Mouse (Mus musculus) heart, embryonic 10.5 days (tissue): ENCODE measurements around the gene Angel2. TPM values are rescaled to one million over a fixed set of nuclear protein-coding genes. Genes with fewer than 3 reads are reported as not detected.

ENCODE experiments used
- DNase-seq: peaks from one replicate; pipeline ENCODE4 v3.0.0-alpha.2; 2017; ENCODE audit warnings: low spot score
- H3K27ac ChIP-seq: fragments of 300-500 bp; sonication (generic); 2 replicates; pipeline ENCODE4 v1.5.1; 2016; ENCODE audit warnings: mild to moderate bottlenecking
- H3K27me3 ChIP-seq: fragments of 300-500 bp; sonication (generic); 2 replicates; pipeline ENCODE4 v1.6.1; 2016; ENCODE audit warnings: mild to moderate bottlenecking; ENCODE audit not compliant: poor library complexity, insufficient read depth, severe bottlenecking
- H3K36me3 ChIP-seq: fragments of 300-500 bp; sonication (generic); 2 replicates; pipeline ENCODE4 v1.6.1; 2016; ENCODE audit warnings: mild to moderate bottlenecking, moderate library complexity
- H3K4me1 ChIP-seq: fragments of 300-500 bp; sonication (generic); 2 replicates; pipeline ENCODE4 v1.6.1; 2016; ENCODE audit warnings: mild to moderate bottlenecking
- H3K4me3 ChIP-seq: fragments of 300-500 bp; sonication (generic); 2 replicates; pipeline ENCODE4 v1.5.1; 2016; ENCODE audit warnings: mild to moderate bottlenecking, moderate library complexity
- H3K9me3 ChIP-seq: fragments of 300-500 bp; sonication (generic); 2 replicates; pipeline ENCODE4 v1.6.1; 2016; ENCODE audit warnings: mild to moderate bottlenecking, moderate library complexity
- WGBS: fragments of 180-500 bp; shearing (Covaris S2); methylation state at CpG from one replicate; pipeline ENCODE4 v1.1.7; 2016; 5-methylcytosine and 5-hydroxymethylcytosine counted together
- polyA plus RNA-seq: library from polyadenylated mRNA; unstranded; fragments of >200 nt; fragmentation: Nextera tagmentation; extraction: Ambion mirVana; gene quantifications from 2 replicates; pipeline ENCODE4 v1.2.1, GENCODE M21; 2016

The Angel2 gene
- polyA plus RNA-seq, 1 experiment from 2014 or later: 38.8 TPM

DNA sequence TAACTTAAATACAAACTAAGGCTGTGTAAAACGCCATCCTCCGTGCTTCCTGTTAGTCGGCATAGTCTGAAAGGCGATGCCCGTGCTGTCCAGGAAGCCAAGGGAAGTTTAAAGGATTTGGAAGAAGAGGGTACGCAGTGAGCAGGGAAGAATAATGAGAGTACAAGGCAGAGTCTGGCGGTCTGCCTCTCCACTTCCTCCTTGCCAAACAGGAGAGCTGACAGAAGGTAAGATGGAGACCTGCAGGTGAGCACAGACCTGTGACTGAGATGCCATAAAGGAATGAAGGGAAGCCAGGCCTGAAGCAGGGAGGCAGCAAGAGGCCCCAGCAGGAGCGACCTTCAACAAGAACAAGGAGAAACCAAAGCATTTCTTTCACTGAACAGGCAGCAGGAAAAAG lies 49.3 kb downstream of the Angel2 start:
- H3K4me1 ChIP-seq: peaks cover 72% of the 10 kb centered on the region
- no peaks in the 10 kb centered on the region for H3K27me3 ChIP-seq
- no peak overlapping the region for H3K4me3 ChIP-seq
- DNase-seq: no peak
- H3K36me3 ChIP-seq: peaks cover 67% of the 10 kb centered on the region
- WGBS: 90% methylated on average over 8 of the region's 8 CpGs
- no peaks in the 10 kb centered on the region for H3K9me3 ChIP-seq
- H3K27ac ChIP-seq: peak overlapping the region; percentile 80

DNA sequence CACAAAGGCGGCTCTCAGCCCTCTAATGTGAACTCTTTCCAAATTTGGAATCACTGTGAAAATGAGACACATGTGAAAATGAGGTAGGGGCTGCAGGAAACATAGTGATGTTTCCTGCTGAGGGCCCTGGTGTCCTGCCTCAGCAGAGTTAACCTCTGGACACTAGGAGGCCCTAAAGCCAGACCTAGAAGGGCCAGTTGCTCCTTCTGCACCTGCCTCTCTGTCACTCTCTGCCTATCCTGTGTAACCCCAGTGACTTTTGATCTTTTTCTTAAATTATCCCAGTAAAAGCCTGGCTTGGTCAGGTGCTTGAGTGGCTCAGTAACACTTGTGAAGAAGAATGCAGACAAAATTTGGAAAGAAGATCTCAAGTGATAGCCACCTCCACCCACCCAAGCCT lies 49.9 kb downstream of the Angel2 start:
- Histone ChIP-seq H3K27ac (peak overlapping the region; percentile 80), H3K4me1 (peaks cover 68% of the 10 kb centered on the region), H3K36me3 (peaks cover 61% of the 10 kb centered on the region), H3K9me3 (no peaks in the 10 kb centered on the region), H3K4me3 (no peak overlapping the region), H3K27me3 (no peaks in the 10 kb centered on the region)
- DNase-seq: no peak
- whole genome bisulfite sequencing: 42% methylated on average over 1 of the region's 1 CpGs

DNA sequence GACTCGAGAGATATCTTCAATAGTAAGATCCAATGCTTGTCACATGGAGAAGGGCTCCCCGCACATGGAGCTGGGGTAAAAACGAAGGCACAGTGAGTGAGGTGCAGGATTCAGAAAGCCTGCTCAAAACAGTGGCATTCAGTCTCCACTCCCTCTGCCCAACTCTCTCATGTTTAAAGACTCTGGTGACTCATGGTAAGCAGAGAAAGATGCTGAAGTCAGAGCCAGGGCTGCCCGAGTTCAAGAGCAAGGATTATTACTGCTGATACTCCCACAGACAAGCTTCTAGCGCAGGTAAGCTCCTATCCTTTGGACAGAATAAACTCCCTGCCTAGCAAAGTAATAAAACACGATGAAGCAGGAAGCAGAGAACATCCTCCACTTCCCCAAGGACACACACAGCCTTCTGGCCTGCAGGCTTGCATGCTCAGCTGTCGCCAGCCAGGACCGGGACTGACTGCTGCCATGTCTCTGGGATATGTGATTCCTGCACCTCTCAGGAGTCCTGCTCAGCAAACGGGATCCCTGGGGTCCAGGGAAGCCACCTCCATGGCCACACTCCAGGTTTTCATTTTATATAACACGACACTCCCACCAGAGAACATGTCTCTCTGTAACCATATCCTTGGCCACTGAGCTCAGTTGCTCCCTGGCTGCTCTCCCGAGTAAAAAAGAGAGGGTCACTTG lies 52.1 kb downstream of the Angel2 start:
- H3K4me1 ChIP-seq: peaks cover 78% of the 10 kb centered on the region

DNA sequence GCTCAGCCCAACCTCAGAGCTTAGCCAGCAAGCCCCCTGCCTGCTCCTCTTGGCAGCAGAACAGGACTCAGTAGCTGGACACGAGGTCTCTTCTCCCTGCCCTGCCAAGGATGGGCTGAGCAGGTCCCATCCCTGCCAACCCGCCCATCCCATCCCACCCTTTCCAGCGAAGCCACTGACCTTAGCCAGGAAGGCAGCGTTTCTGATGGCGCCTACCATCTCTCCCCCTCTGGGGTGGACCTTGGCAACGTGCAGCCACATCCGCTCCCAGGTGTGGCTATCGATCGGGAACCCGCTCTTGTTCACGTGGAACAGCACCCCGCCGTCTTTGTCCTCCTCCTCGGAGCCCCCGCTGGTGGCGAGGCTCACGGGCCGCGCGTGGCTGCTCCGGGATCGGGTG lies 53.1 kb downstream of the Angel2 start:
- no peaks in the 10 kb centered on the region for H3K9me3 ChIP-seq
- DNase-seq: no peak
- H3K4me1 ChIP-seq: peaks cover 68% of the 10 kb centered on the region
- H3K4me3 ChIP-seq: peak overlapping the region; percentile 88
- H3K27me3 ChIP-seq: no peaks in the 10 kb centered on the region
- WGBS: 0% methylated on average over 22 of the region's 22 CpGs
- peaks cover 30% of the 10 kb centered on the region for H3K36me3 ChIP-seq
- peak overlapping the region; percentile 92 for H3K27ac ChIP-seq

More for the DNA sequence above, 52.1 kb downstream of the Angel2 start:
- Histone ChIP-seq H3K27ac (peak overlapping the region; percentile 92), H3K36me3 (peaks cover 39% of the 10 kb centered on the region), H3K4me3 (peak overlapping the region; percentile 88), H3K9me3 (no peaks in the 10 kb centered on the region), H3K27me3 (no peaks in the 10 kb centered on the region)
- WGBS: 35% methylated on average over 11 of the region's 11 CpGs
- no peak for DNase-seq

DNA sequence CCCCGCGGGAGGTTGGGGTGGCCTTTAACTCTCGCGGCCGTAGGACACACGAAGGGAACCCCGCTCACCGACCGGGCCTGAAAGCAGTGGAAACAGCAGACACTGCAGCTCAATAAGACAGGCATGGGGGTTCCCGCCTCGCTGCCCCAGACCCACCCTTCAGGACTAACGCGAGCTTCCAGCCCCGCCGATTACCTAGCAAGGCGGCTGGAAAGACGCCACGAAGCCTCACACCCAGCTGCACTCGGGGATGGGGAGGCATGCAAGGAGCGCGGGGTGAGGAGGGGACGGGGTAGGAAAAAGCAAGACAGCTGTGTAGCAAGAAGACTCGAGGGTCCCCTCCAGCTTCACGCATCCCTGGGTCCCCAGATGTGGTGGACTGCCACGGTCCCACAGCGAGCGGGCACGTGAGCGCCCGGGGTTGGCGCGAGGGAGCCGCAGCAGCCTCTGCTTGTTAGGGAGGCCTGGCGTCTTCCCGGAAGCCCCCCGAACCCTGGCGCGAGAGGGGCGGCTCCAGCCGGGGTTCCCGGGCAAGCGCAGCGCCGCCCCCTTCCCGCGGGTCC lies 53.7 kb downstream of the Angel2 start:
- H3K36me3 ChIP-seq: peaks cover 24% of the 10 kb centered on the region
- peak overlapping the region; percentile 92 for H3K27ac ChIP-seq
- H3K4me1 ChIP-seq: peaks cover 62% of the 10 kb centered on the region
- DNase-seq: no peak
- no peaks in the 10 kb centered on the region for H3K27me3 ChIP-seq
- no peaks in the 10 kb centered on the region for H3K9me3 ChIP-seq
- peak overlapping the region; percentile 88 for H3K4me3 ChIP-seq
- under 1% methylated on average over 46 of the region's 46 CpGs for WGBS

DNA sequence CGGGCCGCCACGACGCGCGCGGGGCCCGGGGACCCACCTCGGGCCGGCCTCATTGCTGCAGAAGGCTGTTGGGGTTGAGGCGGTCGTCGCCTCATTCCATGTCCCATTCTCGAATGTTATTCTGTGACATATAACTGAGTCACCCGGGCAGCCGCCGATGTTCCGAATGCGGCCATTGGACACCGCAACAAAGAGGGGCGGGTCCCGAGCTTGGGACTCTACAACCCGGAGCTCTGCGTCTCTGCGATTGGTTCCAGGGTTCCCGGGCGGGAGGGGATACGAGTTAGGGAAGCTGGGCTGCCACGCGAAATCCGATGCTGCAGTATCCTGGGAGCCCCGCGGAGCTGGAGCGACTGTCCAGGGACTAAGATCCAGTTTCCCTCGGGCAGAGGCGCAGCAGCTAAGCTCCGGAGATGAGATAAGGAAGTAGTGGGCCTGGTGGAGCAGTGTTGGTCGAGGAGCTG lies 54.2 kb downstream of the Angel2 start, which contains the start of gene Vash2:
Vash2 (minus strand) TSS at position 197 of the 464 bp plus-strand sequence.
- H3K4me3 ChIP-seq: peak within 1 kb of the TSS; percentile 88
- WGBS: under 1% methylated on average over 38 of the region's 38 CpGs
- H3K27ac ChIP-seq: peak within 1 kb of the TSS; percentile 92
- H3K9me3 ChIP-seq: no peaks in the 10 kb centered on the region
- peaks cover 57% of the 10 kb centered on the region for H3K4me1 ChIP-seq
- H3K36me3 ChIP-seq: peaks cover 18% of the 10 kb centered on the region
- H3K27me3 ChIP-seq: no peaks in the 10 kb centered on the region
- DNase-seq: peak; percentile 96

DNA sequence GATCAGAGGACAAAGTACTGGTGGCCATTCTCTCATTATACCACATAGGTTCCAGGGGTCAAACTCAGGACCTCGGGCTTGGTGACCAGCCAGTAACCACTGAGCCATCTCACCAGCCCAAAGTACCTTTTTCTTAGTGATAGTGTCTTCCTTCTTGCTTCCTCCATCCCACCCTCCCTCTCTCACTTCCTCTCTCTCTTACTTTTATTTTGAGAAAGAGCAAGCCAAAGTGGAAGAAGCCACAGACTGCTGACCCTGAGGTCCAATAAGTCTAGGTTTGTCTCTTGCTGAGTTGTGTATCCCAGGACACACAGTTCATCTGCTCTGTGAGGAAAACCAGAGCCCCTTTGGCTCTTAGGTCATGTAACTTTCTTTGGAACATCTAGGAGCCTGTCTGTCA lies 55.6 kb downstream of the Angel2 start:
- no peaks in the 10 kb centered on the region for H3K9me3 ChIP-seq

DNA sequence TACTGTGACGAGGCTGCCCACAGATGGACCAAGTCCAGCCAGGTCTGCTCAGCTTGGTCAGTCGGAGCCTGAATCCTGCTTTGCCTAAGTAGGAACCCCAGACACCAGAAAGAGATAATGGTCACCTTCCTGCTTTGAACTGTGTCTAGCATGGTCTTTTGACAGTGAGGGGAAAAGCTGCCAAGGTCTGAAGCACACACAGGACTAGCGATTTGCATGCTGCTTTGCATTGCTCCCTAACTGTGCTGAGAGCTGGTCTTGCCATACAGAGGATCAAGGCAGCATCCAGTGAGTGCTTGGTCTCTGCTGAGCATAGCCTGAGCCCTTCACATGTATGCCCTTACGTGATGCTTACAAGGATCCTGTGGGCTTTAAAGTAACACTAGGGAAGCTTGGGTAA lies 56.5 kb downstream of the Angel2 start:
- no peaks in the 10 kb centered on the region for H3K9me3 ChIP-seq
- peaks cover 41% of the 10 kb centered on the region for H3K4me1 ChIP-seq
- DNase-seq: no peak
- H3K36me3 ChIP-seq: no peaks in the 10 kb centered on the region
- 72% methylated on average over 4 of the region's 4 CpGs for WGBS
- H3K4me3 ChIP-seq: no peak overlapping the region
- H3K27me3 ChIP-seq: no peaks in the 10 kb centered on the region
- peak overlapping the region; percentile 69 for H3K27ac ChIP-seq

More for the DNA sequence above, 55.6 kb downstream of the Angel2 start:
- Histone ChIP-seq H3K4me1 (peaks cover 43% of the 10 kb centered on the region), H3K36me3 (peaks cover 8% of the 10 kb centered on the region; the same call in 1 of the 2 replicates), H3K4me3 (no peak overlapping the region), H3K27ac (no peak overlapping the region), H3K27me3 (no peaks in the 10 kb centered on the region)
- 88% methylated on average over 1 of the region's 1 CpGs for WGBS
- DNase-seq: no peak

DNA sequence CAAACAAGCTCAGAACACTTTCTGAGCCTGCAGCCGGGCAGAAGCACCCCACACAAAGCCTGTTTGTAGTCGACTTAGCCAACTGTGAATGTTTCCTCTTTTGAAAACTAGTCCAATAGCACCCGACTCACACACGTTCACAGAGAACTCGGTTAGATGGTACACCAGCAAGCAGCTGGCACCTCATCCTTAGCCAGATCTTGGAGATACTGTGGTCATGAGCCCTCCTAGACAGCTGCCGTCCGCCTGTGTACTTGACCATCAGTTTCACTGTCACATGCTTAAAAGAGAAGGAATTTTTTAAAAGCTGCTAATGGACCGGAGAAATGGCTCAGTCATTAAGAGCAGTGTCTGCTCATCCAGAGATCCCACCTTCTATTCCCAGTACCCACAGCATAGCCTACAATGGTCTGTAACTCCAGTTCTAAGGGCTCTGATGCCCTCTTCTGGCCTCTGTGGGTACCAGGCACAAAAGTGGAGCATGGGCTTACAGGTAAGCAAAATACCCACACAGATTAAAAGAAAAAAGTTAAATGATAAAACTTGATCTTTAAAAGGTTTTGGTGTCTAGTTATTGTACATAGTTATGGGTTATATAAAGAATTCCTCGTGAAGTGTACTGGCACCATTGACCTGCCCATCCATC lies 64.6 kb downstream of the Angel2 start:
- Histone ChIP-seq H3K27ac (no peak overlapping the region), H3K36me3 (no peaks in the 10 kb centered on the region), H3K27me3 (no peaks in the 10 kb centered on the region), H3K4me1 (0 out of 2 replicates have a peak, but pooled peaks cover 10% of the 10 kb centered on the region), H3K4me3 (no peak overlapping the region), H3K9me3 (no peaks in the 10 kb centered on the region)
- DNase-seq: no peak
- 79% methylated on average over 9 of the region's 9 CpGs for WGBS

DNA sequence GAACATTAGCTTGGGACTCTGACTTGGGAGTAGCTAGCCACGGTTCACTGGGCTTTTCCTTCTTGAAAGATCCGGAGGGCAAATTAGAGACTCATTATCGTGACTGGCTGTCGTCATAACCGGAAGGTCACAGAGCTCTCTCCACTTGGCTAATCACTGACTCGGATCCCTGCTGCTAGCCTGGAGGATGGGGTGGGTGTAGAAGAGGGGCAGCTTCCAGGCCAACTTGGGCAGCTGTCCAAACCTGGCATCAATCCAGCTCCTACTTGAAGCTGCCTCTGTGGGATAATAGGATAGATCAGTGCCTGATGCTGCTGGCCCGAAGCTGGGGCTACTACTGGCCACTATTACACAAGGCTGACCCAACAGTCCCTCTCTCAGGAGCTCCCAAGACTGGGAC lies 70.6 kb downstream of the Angel2 start:
- Histone ChIP-seq H3K4me1 (0 out of 2 replicates have a peak, but pooled peaks cover 10% of the 10 kb centered on the region), H3K9me3 (no peaks in the 10 kb centered on the region), H3K36me3 (0 out of 2 replicates have a peak, but pooled peaks cover 4% of the 10 kb centered on the region), H3K27me3 (no peaks in the 10 kb centered on the region), H3K4me3 (no peak overlapping the region), H3K27ac (no peak overlapping the region)
- 62% methylated on average over 7 of the region's 7 CpGs for WGBS
- DNase-seq: peak; percentile 73

DNA sequence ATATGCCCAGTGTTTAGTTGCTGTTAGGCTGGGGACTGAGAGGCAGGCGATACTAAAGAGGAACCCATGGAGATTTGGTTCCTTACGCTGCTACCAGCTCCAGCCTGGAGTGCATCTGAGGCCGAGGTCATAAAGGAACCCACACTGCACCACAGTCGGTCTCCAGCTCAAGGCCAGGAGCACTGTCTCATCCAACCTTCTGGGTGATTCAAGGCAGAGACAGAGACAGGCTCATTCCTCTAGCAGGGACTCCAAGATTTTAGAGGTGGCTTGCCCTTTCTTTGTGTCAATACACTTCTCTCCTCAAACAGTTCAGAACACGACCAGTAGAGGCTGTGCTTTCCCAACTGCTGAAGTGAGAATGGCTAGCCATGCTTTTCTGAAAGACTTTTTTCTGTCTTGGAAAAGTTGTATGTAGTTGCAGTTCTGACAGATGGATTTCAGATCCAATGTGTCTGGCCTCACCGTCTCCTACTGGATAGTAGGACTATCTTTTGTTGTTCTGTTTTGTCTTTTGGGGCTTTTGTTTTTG lies 71.5 kb downstream of the Angel2 start:
- H3K27me3 ChIP-seq: no peaks in the 10 kb centered on the region
- H3K4me1 ChIP-seq: 0 out of 2 replicates have a peak, but pooled peaks cover 10% of the 10 kb centered on the region
- no peak for DNase-seq
- H3K27ac ChIP-seq: no peak overlapping the region
- WGBS: 70% methylated on average over 6 of the region's 6 CpGs
- 0 out of 2 replicates have a peak, but pooled peaks cover 4% of the 10 kb centered on the region for H3K36me3 ChIP-seq
- no peak overlapping the region for H3K4me3 ChIP-seq
- no peaks in the 10 kb centered on the region for H3K9me3 ChIP-seq
